Mouse (Mus musculus) megakaryocyte progenitor cell, adult 5-6 weeks (primary cell): ENCODE data around the gene Bmt2. TPM values are rescaled to one million over a fixed set of nuclear protein-coding genes. Genes with fewer than 3 reads are reported as not detected.

ENCODE experiments used
- total RNA-seq, 2 experiments: library from RNA; stranded (forward) in 1 of 2; stranded (reverse) in 1 of 2; fragments of 157-497, 149-512 nt in 1 of 2; fragments of 200-1000 nt in 1 of 2; gene quantifications; 2 replicates each; pipeline versions ENCODE4 v1.2.3 to v1.2.4; 2015 to 2017

Bmt2 gene
- total RNA-seq, 2 experiments from 2014 or later, result 8.2 to 11.4 TPM

Other genes starting within 250 kb of the Bmt2 start
- 23.3 and 25.8 TPM in 2 replicates for gene Tmem168, start 69.9 kb downstream of the Bmt2 start, total RNA-seq (2015)
- 28.7 and 30.1 TPM in 2 replicates for gene Tmem168, start 69.9 kb downstream of the Bmt2 start, total RNA-seq (2017)
- gene Gpr85, start 162.0 kb upstream of the Bmt2 start, total RNA-seq (2015), result 0.44 and 1.2 TPM in 2 replicates
- 0.41 and 0.54 TPM in 2 replicates for gene Gpr85, start 162.0 kb upstream of the Bmt2 start, total RNA-seq (2017)
- gene 2610001J05Rik, start 193.6 kb upstream of the Bmt2 start, total RNA-seq (2015), result 38.0 and 50.1 TPM in 2 replicates
- 51.7 and 58.2 TPM in 2 replicates for gene 2610001J05Rik, start 193.6 kb upstream of the Bmt2 start, total RNA-seq (2017)